9 mouse cellular contexts compared by ENCODE assay signal in genomic region chr13:111741991-111742615, GRCm38 (mm10).
DNase-seq lines count a peak whose midpoint lies in the region; ATAC-seq and TF ChIP-seq lines count a peak whose summit lies in the region.
"Had no signal": no experiment of that assay in that cellular context is flagged by ENCODE, and none has a peak within 500 bp of the region (broad histone marks: within the 10 kb centered on the region; RNA-seq: fewer than 3 reads in every experiment).

No protein-coding gene starts in this region.

- no peaks in the 10 kb centered on the region for H3K4me1 ChIP-seq in hindbrain, embryonic 14.5 days (replicated peaks; ENCODE audit: control insufficient read depth, insufficient read depth, low read length)
- no peaks in the 10 kb centered on the region for H3K4me1 ChIP-seq in hindbrain, embryonic 10.5 days (replicated peaks)
- H3K4me1 ChIP-seq in E14TG2a.4 (replicated peaks; ENCODE audit: low read depth, low read length), result no peaks in the 10 kb centered on the region
- H3K4me1 ChIP-seq: embryonic facial prominence, embryonic 13.5 days had no signal

- peaks cover 6% of the 10 kb centered on the region; the same call in 1 of the 2 replicates for H3K36me3 ChIP-seq in hindbrain, embryonic 14.5 days (replicated peaks; ENCODE audit: control insufficient read depth, insufficient read depth)
- H3K36me3 ChIP-seq in hindbrain, embryonic 10.5 days, result no peaks in the 10 kb centered on the region
- 0 out of 2 replicates have a peak, but pooled peaks cover 4% of the 10 kb centered on the region for H3K36me3 ChIP-seq in E14TG2a.4 (ENCODE audit: insufficient read depth, low read length)
- H3K36me3 ChIP-seq: embryonic facial prominence, embryonic 13.5 days had no signal

- no peak overlapping the region for H3K27ac ChIP-seq in hindbrain, embryonic 14.5 days
- no peak overlapping the region for H3K27ac ChIP-seq in hindbrain, embryonic 10.5 days
- H3K27ac ChIP-seq: embryonic facial prominence, embryonic 13.5 days had no signal

- no peak overlapping the region for H3K9ac ChIP-seq in hindbrain, embryonic 14.5 days
- H3K9ac ChIP-seq: embryonic facial prominence, embryonic 13.5 days had no signal

- no peak overlapping the region for H3K4me2 ChIP-seq in hindbrain, embryonic 14.5 days (replicated peaks)
- H3K4me2 ChIP-seq: embryonic facial prominence, embryonic 13.5 days had no signal

- H3K4me3 ChIP-seq in hindbrain, embryonic 14.5 days (replicated peaks; ENCODE audit: low read length), result no peak overlapping the region
- H3K4me3 ChIP-seq in hindbrain, embryonic 10.5 days, result no peak overlapping the region
- no peak overlapping the region for H3K4me3 ChIP-seq in E14TG2a.4 (replicated peaks; ENCODE audit: low read length)
- H3K4me3 ChIP-seq: embryonic facial prominence, embryonic 13.5 days had no signal

- H3K27me3 ChIP-seq in hindbrain, embryonic 14.5 days (ENCODE audit: control insufficient read depth, insufficient read depth, low read length), result no peaks in the 10 kb centered on the region
- H3K27me3 ChIP-seq in hindbrain, embryonic 10.5 days (ENCODE audit: insufficient read depth, poor library complexity, severe bottlenecking), result no peaks in the 10 kb centered on the region
- no peaks in the 10 kb centered on the region for H3K27me3 ChIP-seq in E14TG2a.4 (ENCODE audit: insufficient read depth, low read length)
- H3K27me3 ChIP-seq: embryonic facial prominence, embryonic 13.5 days had no signal

- no peak for ATAC-seq in hindbrain, embryonic 14.5 days (ENCODE audit: low FRiP score)

- DNase-seq in hindbrain, embryonic 14.5 days (ENCODE audit: low spot score), result peak; percentile 91
- DNase-seq in hindbrain, embryonic 10.5 days (ENCODE audit: low spot score), result no peak
- DNase-seq in 3T3-L1 (ENCODE audit: low read depth, low spot score), result peak; percentile 83
- DNase-seq in cerebellum, postnatal 14 days, result peak; percentile 83 to 88
- DNase-seq in kidney, postnatal 14 days, result peak; percentile 73
- peak; percentile 83 for DNase-seq in naive thymus-derived CD4-positive, alpha-beta T cell, adult 2 months (ENCODE audit: low read depth)
- DNase-seq in urinary bladder, postnatal 10 days (ENCODE audit: low spot score), result no peak

- TF ChIP-seq CTCF in E14TG2a.4 (conservative IDR thresholded peaks at IDR 0.05; ENCODE audit: low read length), result peak; percentile 56

- 76% methylated on average over 6 of the region's 6 CpGs for WGBS in hindbrain, embryonic 14.5 days
- 66% methylated on average over 6 of the region's 6 CpGs for WGBS in hindbrain, embryonic 10.5 days

- no peaks in the 10 kb centered on the region for H3K9me3 ChIP-seq in hindbrain, embryonic 14.5 days (ENCODE audit: control insufficient read depth, low read length)
- no peaks in the 10 kb centered on the region for H3K9me3 ChIP-seq in hindbrain, embryonic 10.5 days
- H3K9me3 ChIP-seq in E14TG2a.4 (ENCODE audit: low read length), result no peaks in the 10 kb centered on the region
- H3K9me3 ChIP-seq: embryonic facial prominence, embryonic 13.5 days had no signal

Comparison
In these comparisons a context has a peak if more than half of its experiments do, and no peak if none do; other contexts are left out.
1. DNase-seq: peak in hindbrain, embryonic 14.5 days (single experiment), 3T3-L1 (single experiment), cerebellum, postnatal 14 days (2 of 2), kidney, postnatal 14 days (single experiment) and naive thymus-derived CD4-positive, alpha-beta T cell, adult 2 months (single experiment); none in hindbrain, embryonic 10.5 days (single experiment) and urinary bladder, postnatal 10 days (single experiment).